Mouse (Mus musculus): ENCODE data around the gene Smim1. TPM values are rescaled to one million over a fixed set of nuclear protein-coding genes. Genes with fewer than 3 reads are reported as not detected.

Gene Smim1
- polyA plus RNA-seq, 1 experiment from 2014 or later, result 271 TPM

DNA sequence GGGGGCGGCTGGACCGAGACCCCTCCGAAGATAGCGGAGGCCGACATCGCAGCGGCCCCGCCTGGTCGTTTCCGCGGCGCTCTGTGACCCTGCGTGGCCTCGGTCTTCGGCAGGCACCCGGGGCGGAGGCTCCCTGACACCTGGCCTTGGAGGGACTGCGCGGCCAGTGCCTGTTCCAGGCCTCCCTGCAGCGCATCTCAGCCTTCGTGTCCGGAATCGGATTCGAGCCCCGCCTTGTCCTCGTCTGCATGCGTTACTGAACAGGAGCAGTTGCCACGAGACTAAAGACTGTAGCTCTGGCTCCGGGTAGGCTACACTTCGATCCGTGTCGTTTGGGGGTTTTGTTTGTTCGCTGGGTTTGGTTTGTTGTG, 50.8 kb downstream of the Smim1 start:
- no peaks in the 10 kb centered on the region for H3K9me3 ChIP-seq (replicated peaks; ENCODE audit: control insufficient read depth, low read length)
- H3K9ac ChIP-seq (ENCODE audit: low read depth, low read length), result peak overlapping the region; percentile 88
- peaks cover 28% of the 10 kb centered on the region for H3K4me1 ChIP-seq (ENCODE audit: control insufficient read depth, low read depth, low read length)
- H3K27ac ChIP-seq (ENCODE audit: low read length), result peak overlapping the region; percentile 49
- ATAC-seq (ENCODE audit: low read depth), result peak; percentile 68
- H3K36me3 ChIP-seq (ENCODE audit: control insufficient read depth, insufficient read depth), result no peaks in the 10 kb centered on the region; the same call in none of the 2 replicates
- H3K4me2 ChIP-seq (ENCODE audit: low read depth, low read length), result peak overlapping the region; percentile 98
- no peaks in the 10 kb centered on the region for H3K27me3 ChIP-seq (ENCODE audit: control insufficient read depth, insufficient read depth, low read depth, low read length)
- under 1% methylated on average over 33 of the region's 33 CpGs for WGBS (ENCODE audit: insufficient replicate concordance)
- peak overlapping the region; percentile 89 for H3K4me3 ChIP-seq (ENCODE audit: low read depth, low read length)

GRCm38 (mm10) chr4:153974431-153975291, 51.4 kb downstream of the Smim1 start, which contains the start of the genes Dffb and Cep104:
Gene Dffb (minus strand): TSS chr4:153975126.
Gene Cep104 (plus strand): TSS chr4:153975194.
- ATAC-seq (ENCODE audit: low read depth), result peak; percentile 97
- WGBS (ENCODE audit: insufficient replicate concordance), result under 1% methylated on average over 68 of the region's 68 CpGs
- Histone ChIP-seq H3K4me2 (ENCODE audit: low read depth, low read length) (peak within 1 kb of the TSS; percentile 98), H3K27me3 (ENCODE audit: control insufficient read depth, insufficient read depth, low read depth, low read length) (no peaks in the 10 kb centered on the region), H3K9me3 (replicated peaks; ENCODE audit: control insufficient read depth, low read length) (no peaks in the 10 kb centered on the region), H3K4me3 (ENCODE audit: low read depth, low read length) (peak within 1 kb of the TSS; percentile 89), H3K4me1 (ENCODE audit: control insufficient read depth, low read depth, low read length) (peaks cover 28% of the 10 kb centered on the region), H3K9ac (ENCODE audit: low read depth, low read length) (peak within 1 kb of the TSS; percentile 88), H3K27ac (ENCODE audit: low read length) (peak within 1 kb of the TSS; percentile 49), H3K36me3 (ENCODE audit: control insufficient read depth, insufficient read depth) (peaks cover 2% of the 10 kb centered on the region)

Other genes with a start within 250 kb of the Smim1 start
- 45.4 and 52.0 TPM in 2 replicates for gene A430005L14Rik, start 69.0 kb downstream of the Smim1 start, polyA plus RNA-seq (2015; fragmentation: Nextera tagmentation; extraction: Ambion mirVana)
- gene Dffb, start 51.1 kb downstream of the Smim1 start, polyA plus RNA-seq (2015; fragmentation: Nextera tagmentation; extraction: Ambion mirVana), result 6.7 and 6.9 TPM in 2 replicates
- 5.3 and 5.6 TPM in 2 replicates for gene Cep104, start 51.0 kb downstream of the Smim1 start, polyA plus RNA-seq (2015; fragmentation: Nextera tagmentation; extraction: Ambion mirVana)
- gene Lrrc47, start 14.5 kb downstream of the Smim1 start, polyA plus RNA-seq (2015; fragmentation: Nextera tagmentation; extraction: Ambion mirVana), result 11.8 and 12.2 TPM in 2 replicates
- gene Ccdc27, start 16.4 kb upstream of the Smim1 start, polyA plus RNA-seq (2015; fragmentation: Nextera tagmentation; extraction: Ambion mirVana), result 0.04 TPM in 1 of 2 replicates, not detected in the other
- gene Trp73, start 114.0 kb upstream of the Smim1 start, polyA plus RNA-seq (2015; fragmentation: Nextera tagmentation; extraction: Ambion mirVana), result 0.05 TPM in 1 of 2 replicates, not detected in the other
- gene Wrap73, start 116.1 kb upstream of the Smim1 start, polyA plus RNA-seq (2015; fragmentation: Nextera tagmentation; extraction: Ambion mirVana), result 22.5 and 24.7 TPM in 2 replicates
- 128 and 131 TPM in 2 replicates for gene Tprgl, start 134.4 kb upstream of the Smim1 start, polyA plus RNA-seq (2015; fragmentation: Nextera tagmentation; extraction: Ambion mirVana)
- 1.7 and 1.9 TPM in 2 replicates for gene Megf6, start 144.5 kb upstream of the Smim1 start, polyA plus RNA-seq (2015; fragmentation: Nextera tagmentation; extraction: Ambion mirVana)

All from liver, embryonic 16.5 days (tissue).